Mouse (Mus musculus) forebrain, embryonic 13.5 days (tissue): ENCODE results near the gene Ercc1. TPM values are rescaled to one million over a fixed set of nuclear protein-coding genes. Genes with fewer than 3 reads are reported as not detected.

Experiments used
- ATAC-seq: fragments of 200-750 bp; cut with Nextera tagmentation; 2 replicates; pipeline ENCODE4 v1.8.0; 2017
- H3K27ac ChIP-seq: fragments of 300-500 bp; sonication (generic); 2 replicates; pipeline ENCODE4 v1.5.1; 2015; ENCODE audit warnings: inconsistent platforms, mild to moderate bottlenecking, moderate library complexity
- H3K27me3 ChIP-seq: fragments of 300-500 bp; sonication (generic); 2 replicates; pipeline ENCODE4 v1.6.1; 2015; ENCODE audit warnings: mild to moderate bottlenecking, inconsistent platforms
- H3K36me3 ChIP-seq: fragments of 300-500 bp; sonication (generic); 2 replicates; pipeline ENCODE4 v1.6.1; 2015; ENCODE audit warnings: mild to moderate bottlenecking, inconsistent platforms; ENCODE audit not compliant: poor library complexity, severe bottlenecking
- H3K4me1 ChIP-seq: fragments of 300-500 bp; sonication (generic); 2 replicates; pipeline ENCODE4 v1.6.1; 2015; ENCODE audit warnings: inconsistent platforms
- H3K4me2 ChIP-seq: fragments of 300-500 bp; sonication (generic); 2 replicates; pipeline ENCODE4 v1.6.1; 2015; ENCODE audit warnings: inconsistent platforms, mild to moderate bottlenecking, moderate library complexity
- H3K4me3 ChIP-seq: fragments of 300-500 bp; sonication (generic); 2 replicates; pipeline ENCODE4 v1.5.1; 2015; ENCODE audit warnings: mild to moderate bottlenecking, inconsistent platforms
- H3K9ac ChIP-seq: fragments of 300-500 bp; sonication (generic); 2 replicates; pipeline ENCODE4 v1.6.1; 2015; ENCODE audit warnings: mild to moderate bottlenecking, inconsistent platforms
- H3K9me3 ChIP-seq: fragments of 300-500 bp; sonication (generic); replicated peaks from 2 replicates; pipeline ENCODE4 v1.6.1; 2016; ENCODE audit warnings: inconsistent platforms
- WGBS: fragments of 180-500 bp; shearing (Covaris S2); methylation state at CpG from one replicate; pipeline ENCODE4 v1.1.7; 2015; 5-methylcytosine and 5-hydroxymethylcytosine counted together
- polyA plus RNA-seq: library from polyadenylated mRNA; unstranded; fragments of >200 nt; fragmentation: Nextera tagmentation; extraction: Ambion mirVana; gene quantifications from 2 replicates; pipeline ENCODE4 v1.2.1, GENCODE M21; 2015

Gene Ercc1
- polyA plus RNA-seq, 1 experiment from 2014 or later: 96.4 TPM

GRCm38 (mm10) chr7:19327128-19327527 is 17.4 kb upstream of the Ercc1 start:
- no peaks in the 10 kb centered on the region for H3K27me3 ChIP-seq
- H3K4me2 ChIP-seq: peak overlapping the region; percentile 77
- H3K9ac ChIP-seq: peak overlapping the region; percentile 62
- H3K36me3 ChIP-seq: no peaks in the 10 kb centered on the region
- ATAC-seq: peak; percentile 77
- H3K4me3 ChIP-seq: peak overlapping the region; percentile 45
- WGBS: under 1% methylated on average over 22 of the region's 22 CpGs
- H3K9me3 ChIP-seq: no peaks in the 10 kb centered on the region
- peaks cover 19% of the 10 kb centered on the region for H3K4me1 ChIP-seq
- H3K27ac ChIP-seq: peak overlapping the region; percentile 51; the same call in 1 of the 2 replicates

GRCm38 (mm10) chr7:19327782-19328181 is 16.8 kb upstream of the Ercc1 start:
- peaks cover 22% of the 10 kb centered on the region for H3K4me1 ChIP-seq
- no peaks in the 10 kb centered on the region for H3K9me3 ChIP-seq
- peak overlapping the region; percentile 62; the same call in 1 of the 2 replicates for H3K9ac ChIP-seq
- ATAC-seq: no peak
- no peak overlapping the region for H3K4me3 ChIP-seq
- 77% methylated on average over 5 of the region's 5 CpGs for WGBS
- H3K27ac ChIP-seq: peak overlapping the region; percentile 51; the same call in 1 of the 2 replicates
- H3K36me3 ChIP-seq: no peaks in the 10 kb centered on the region
- no peaks in the 10 kb centered on the region for H3K27me3 ChIP-seq
- H3K4me2 ChIP-seq: peak overlapping the region; percentile 77; the same call in 1 of the 2 replicates

- H3K27ac ChIP-seq: no peak overlapping the region
- H3K9ac ChIP-seq: no peak overlapping the region
- no peak overlapping the region for H3K4me2 ChIP-seq
- no peak overlapping the region for H3K4me3 ChIP-seq
- no peaks in the 10 kb centered on the region for H3K27me3 ChIP-seq
- H3K9me3 ChIP-seq: no peaks in the 10 kb centered on the region
- H3K36me3 ChIP-seq: no peaks in the 10 kb centered on the region
- no peak for ATAC-seq
- H3K4me1 ChIP-seq: peaks cover 23% of the 10 kb centered on the region
These were observed 16.2 kb upstream of the Ercc1 start for GRCm38 (mm10) chr7:19328425-19328824.

DNA sequence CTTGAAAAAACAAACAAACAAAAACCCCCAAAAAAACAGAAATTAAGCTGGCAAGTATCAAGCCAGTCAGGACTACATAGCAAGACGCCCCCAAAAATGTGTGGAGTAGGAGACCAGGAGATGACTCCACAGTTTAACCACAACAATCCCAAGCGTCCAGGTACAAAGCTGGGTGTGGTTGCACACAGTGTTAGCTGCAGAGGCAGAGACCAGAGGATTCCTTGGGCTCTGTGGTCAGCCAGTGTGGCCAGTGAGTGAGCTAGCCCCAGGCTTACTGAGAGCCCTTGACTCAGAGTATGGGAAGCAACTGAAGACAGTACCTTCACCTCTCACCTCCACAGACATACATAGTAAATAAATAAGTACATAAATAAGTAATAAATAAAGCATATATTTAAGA is 12.7 kb upstream of the Ercc1 start:
- 63% methylated on average over 2 of the region's 2 CpGs for WGBS
- H3K4me1 ChIP-seq: peaks cover 17% of the 10 kb centered on the region
- no peaks in the 10 kb centered on the region for H3K9me3 ChIP-seq
- no peak overlapping the region for H3K4me3 ChIP-seq
- no peak for ATAC-seq
- no peak overlapping the region for H3K27ac ChIP-seq
- no peaks in the 10 kb centered on the region for H3K36me3 ChIP-seq
- no peak overlapping the region for H3K9ac ChIP-seq
- no peak overlapping the region for H3K4me2 ChIP-seq
- H3K27me3 ChIP-seq: no peaks in the 10 kb centered on the region

DNA sequence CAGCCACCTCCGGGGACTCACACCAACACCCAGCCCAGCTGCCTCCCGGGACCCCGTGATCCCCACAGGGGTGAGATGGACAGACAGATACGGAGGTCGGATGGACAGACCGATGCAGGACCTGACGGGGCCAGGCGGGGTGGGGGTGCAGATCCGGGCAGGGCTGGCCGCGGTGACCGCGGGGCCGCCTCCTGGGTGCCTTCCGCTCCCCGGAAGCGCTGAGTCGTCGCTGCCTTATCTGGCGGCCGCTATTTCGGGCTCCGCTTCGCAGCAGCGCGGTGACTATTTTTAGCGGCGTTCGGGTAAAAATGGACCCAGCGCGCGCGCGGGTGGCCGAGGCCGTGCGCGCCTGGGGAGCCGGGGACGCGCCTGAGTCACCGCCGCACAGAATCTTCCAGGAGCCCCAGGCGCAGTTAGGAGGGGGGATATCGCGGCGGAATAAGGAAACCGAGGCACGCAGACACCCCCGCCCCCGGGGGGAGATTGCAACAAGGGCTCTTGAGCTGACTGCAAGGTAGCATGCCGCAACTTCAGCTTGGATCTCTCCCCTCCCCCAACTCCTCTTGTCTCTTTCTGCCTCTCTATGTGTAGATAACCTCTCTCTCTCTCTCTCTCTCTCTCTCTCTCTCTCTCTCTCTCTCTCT is 11.7 kb upstream of the Ercc1 start:
- H3K4me3 ChIP-seq: peak overlapping the region; percentile 65
- H3K4me2 ChIP-seq: peak overlapping the region; percentile 77
- H3K27ac ChIP-seq: peak overlapping the region; percentile 65
- H3K36me3 ChIP-seq: no peaks in the 10 kb centered on the region
- no peaks in the 10 kb centered on the region for H3K27me3 ChIP-seq
- peak; percentile 71 for ATAC-seq
- H3K9ac ChIP-seq: peak overlapping the region; percentile 81
- WGBS: under 1% methylated on average over 49 of the region's 52 CpGs
- no peaks in the 10 kb centered on the region for H3K9me3 ChIP-seq
- peaks cover 8% of the 10 kb centered on the region for H3K4me1 ChIP-seq

GRCm38 (mm10) chr7:19335583-19335982 is 9.0 kb upstream of the Ercc1 start:
- H3K4me1 ChIP-seq: peaks cover 7% of the 10 kb centered on the region; the same call in 1 of the 2 replicates
- no peaks in the 10 kb centered on the region for H3K9me3 ChIP-seq

GRCm38 (mm10) chr7:19337122-19337521 is 7.5 kb upstream of the Ercc1 start:
- 67% methylated on average over 10 of the region's 10 CpGs for WGBS
- ATAC-seq: no peak

More at GRCm38 (mm10) chr7:19335583-19335982, 9.0 kb upstream of the Ercc1 start:
- Histone ChIP-seq H3K27me3 (no peaks in the 10 kb centered on the region), H3K9ac (no peak overlapping the region), H3K4me3 (no peak overlapping the region), H3K36me3 (no peaks in the 10 kb centered on the region), H3K4me2 (no peak overlapping the region), H3K27ac (no peak overlapping the region)
- 41% methylated on average over 3 of the region's 3 CpGs for WGBS
- ATAC-seq: no peak

GRCm38 (mm10) chr7:19338060-19338459 is 6.5 kb upstream of the Ercc1 start:
- no peak for ATAC-seq
- WGBS: 58% methylated on average over 2 of the region's 2 CpGs

More at GRCm38 (mm10) chr7:19337122-19337521, 7.5 kb upstream of the Ercc1 start:
- Histone ChIP-seq H3K27ac (no peak overlapping the region), H3K9ac (no peak overlapping the region), H3K4me3 (no peak overlapping the region), H3K36me3 (no peaks in the 10 kb centered on the region), H3K4me1 (peaks cover 18% of the 10 kb centered on the region), H3K9me3 (no peaks in the 10 kb centered on the region), H3K4me2 (no peak overlapping the region), H3K27me3 (peaks cover 13% of the 10 kb centered on the region)

DNA sequence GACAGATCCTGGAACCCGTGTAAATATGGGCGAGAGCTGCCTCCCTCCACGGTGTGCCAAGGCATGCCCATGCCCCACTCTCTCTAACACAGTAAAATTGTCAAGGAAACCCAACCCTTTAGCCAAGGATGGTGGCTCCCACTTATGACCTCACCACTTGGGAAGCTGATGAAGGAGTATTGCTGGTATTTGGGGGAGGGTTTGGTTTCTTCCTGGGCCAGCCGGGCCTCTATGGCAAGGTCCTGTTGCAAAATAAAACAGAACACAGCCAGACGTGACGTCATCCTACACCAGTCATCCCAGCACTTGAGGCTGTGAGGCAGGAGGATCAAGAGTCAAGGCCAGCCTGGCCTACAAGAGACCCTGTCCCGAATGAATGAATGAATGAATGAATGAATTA is 6.0 kb upstream of the Ercc1 start:
- 73% methylated on average over 7 of the region's 7 CpGs for WGBS
- Histone ChIP-seq H3K27ac (no peak overlapping the region), H3K9ac (no peak overlapping the region), H3K36me3 (no peaks in the 10 kb centered on the region), H3K4me1 (peaks cover 21% of the 10 kb centered on the region), H3K4me2 (no peak overlapping the region), H3K9me3 (no peaks in the 10 kb centered on the region), H3K4me3 (no peak overlapping the region), H3K27me3 (peaks cover 14% of the 10 kb centered on the region)
- ATAC-seq: no peak

More at GRCm38 (mm10) chr7:19338060-19338459, 6.5 kb upstream of the Ercc1 start:
- Histone ChIP-seq H3K9me3 (no peaks in the 10 kb centered on the region), H3K9ac (no peak overlapping the region), H3K4me2 (no peak overlapping the region), H3K4me3 (no peak overlapping the region), H3K4me1 (peaks cover 25% of the 10 kb centered on the region), H3K27ac (no peak overlapping the region), H3K27me3 (peaks cover 14% of the 10 kb centered on the region), H3K36me3 (no peaks in the 10 kb centered on the region)

GRCm38 (mm10) chr7:19341250-19341649 is 3.3 kb upstream of the Ercc1 start:
- Histone ChIP-seq H3K27ac (no peak overlapping the region), H3K9me3 (no peaks in the 10 kb centered on the region), H3K27me3 (peaks cover 14% of the 10 kb centered on the region), H3K4me3 (no peak overlapping the region), H3K9ac (no peak overlapping the region), H3K4me2 (peak overlapping the region; percentile 93), H3K4me1 (peaks cover 35% of the 10 kb centered on the region), H3K36me3 (no peaks in the 10 kb centered on the region)
- ATAC-seq: no peak
- WGBS: 21% methylated on average over 10 of the region's 10 CpGs

DNA sequence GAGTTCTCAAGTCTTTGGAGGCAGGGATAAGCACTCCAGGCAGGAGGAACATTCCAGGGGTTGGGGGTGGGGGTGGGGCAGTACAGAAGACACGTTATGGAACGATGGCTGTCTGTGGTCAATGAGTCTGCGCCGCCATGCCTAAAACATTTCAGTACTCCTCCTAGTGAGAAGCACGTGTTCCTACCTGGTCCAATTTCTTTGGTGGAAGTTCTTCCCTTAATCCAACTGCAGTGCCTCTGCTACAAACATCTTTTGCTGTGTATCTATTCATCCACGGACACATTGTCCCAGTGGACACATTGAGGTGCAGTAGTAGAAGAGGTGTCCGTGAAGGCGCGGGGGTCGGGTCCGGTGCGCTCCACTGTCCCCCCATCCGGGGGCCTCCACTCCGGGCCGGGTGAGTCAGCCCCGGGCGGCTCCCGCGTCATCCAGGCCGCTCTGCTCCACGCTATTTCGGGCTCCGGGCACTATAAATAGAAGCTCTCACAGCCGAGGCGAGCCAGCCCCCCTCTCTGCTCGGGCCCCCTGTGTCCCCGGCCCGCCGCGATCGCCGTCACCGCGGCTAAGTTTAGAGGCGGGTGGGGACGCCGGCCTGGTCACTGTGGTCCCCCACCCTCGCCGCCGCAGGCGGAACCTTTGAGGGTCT is 2.7 kb upstream of the Ercc1 start:
- H3K9me3 ChIP-seq: no peaks in the 10 kb centered on the region
- peaks cover 36% of the 10 kb centered on the region for H3K4me1 ChIP-seq
- H3K36me3 ChIP-seq: no peaks in the 10 kb centered on the region
- peak overlapping the region; percentile 93 for H3K4me2 ChIP-seq
- WGBS: under 1% methylated on average over 41 of the region's 41 CpGs
- 0 out of 2 replicates have a peak, but pooled peaks have one; percentile 11 for ATAC-seq
- H3K27me3 ChIP-seq: peaks cover 14% of the 10 kb centered on the region
- H3K27ac ChIP-seq: no peak overlapping the region
- peak overlapping the region; percentile 47 for H3K4me3 ChIP-seq
- peak overlapping the region; percentile 72 for H3K9ac ChIP-seq

- Histone ChIP-seq H3K27me3 (peaks cover 14% of the 10 kb centered on the region), H3K4me1 (peaks cover 36% of the 10 kb centered on the region), H3K9ac (peak overlapping the region; percentile 72), H3K9me3 (no peaks in the 10 kb centered on the region), H3K4me3 (peak overlapping the region; percentile 47), H3K27ac (no peak overlapping the region), H3K36me3 (no peaks in the 10 kb centered on the region), H3K4me2 (peak overlapping the region; percentile 93)
- ATAC-seq: peak; percentile 17; the same call in 1 of the 2 replicates
- WGBS: under 1% methylated on average over 27 of the region's 27 CpGs
These were observed 2.0 kb upstream of the Ercc1 start for GRCm38 (mm10) chr7:19342481-19343027.
